Mouse (Mus musculus) forebrain, embryonic 10.5 days (tissue): ENCODE measurements around the gene Cntnap2. TPM values are rescaled to one million over a fixed set of nuclear protein-coding genes. Genes with fewer than 3 reads are reported as not detected.

Source experiments
- DNase-seq: peaks from one replicate; pipeline ENCODE4 v3.0.0-alpha.2; 2017; ENCODE audit warnings: low spot score; ENCODE audit errors: extremely low spot score
- H3K27ac ChIP-seq: fragments of 300-500 bp; sonication (generic); 2 replicates; pipeline ENCODE4 v1.5.1; 2016; ENCODE audit warnings: mild to moderate bottlenecking
- H3K27me3 ChIP-seq: fragments of 300-500 bp; sonication (generic); 2 replicates; pipeline ENCODE4 v1.6.1; 2016; ENCODE audit warnings: mild to moderate bottlenecking; ENCODE audit not compliant: poor library complexity, severe bottlenecking
- H3K36me3 ChIP-seq: fragments of 300-500 bp; sonication (generic); replicated peaks from 2 replicates; pipeline ENCODE4 v1.6.1; 2016; ENCODE audit warnings: mild to moderate bottlenecking, moderate library complexity
- H3K4me1 ChIP-seq: fragments of 300-500 bp; sonication (generic); 2 replicates; pipeline ENCODE4 v1.6.1; 2016
- H3K4me3 ChIP-seq: fragments of 300-500 bp; sonication (generic); 2 replicates; pipeline ENCODE4 v1.5.1; 2016; ENCODE audit warnings: mild to moderate bottlenecking, moderate library complexity
- H3K9me3 ChIP-seq: fragments of 300-500 bp; sonication (generic); 2 replicates; pipeline ENCODE4 v1.6.1; 2016; ENCODE audit warnings: mild to moderate bottlenecking, moderate library complexity
- WGBS: fragments of 180-500 bp; shearing (Covaris S2); methylation state at CpG from one replicate; pipeline ENCODE4 v1.1.7; 2016; 5-methylcytosine and 5-hydroxymethylcytosine counted together
- polyA plus RNA-seq: library from polyadenylated mRNA; unstranded; fragments of >200 nt; fragmentation: Nextera tagmentation; extraction: Ambion mirVana; gene quantifications from 2 replicates; pipeline ENCODE4 v1.2.1, GENCODE M21; 2016

Gene Cntnap2
- 76.1 and 89.3 TPM in 2 replicates for polyA plus RNA-seq

- Histone ChIP-seq H3K4me3 (peak within 1 kb of the TSS; percentile 54), H3K27ac (no peak within 1 kb of the TSS), H3K4me1 (peaks cover 13% of the 10 kb centered on the region), H3K27me3 (peaks cover 20% of the 10 kb centered on the region), H3K9me3 (no peaks in the 10 kb centered on the region), H3K36me3 (no peaks in the 10 kb centered on the region)
- DNase-seq = peak; percentile 76
- WGBS = 9% methylated on average over 8 of the region's 8 CpGs
Observed at GRCm38 (mm10) chr6:45059091-45059490, at the start of gene Cntnap2. Gene Cntnap2, plus strand, starts transcription at chr6:45059357.

GRCm38 (mm10) chr6:45026011-45026682 is 33.0 kb upstream of the Cntnap2 start:
- 32% methylated on average over 9 of the region's 9 CpGs for WGBS
- H3K9me3 ChIP-seq = no peaks in the 10 kb centered on the region

GRCm38 (mm10) chr6:45039454-45039853 is 19.7 kb upstream of the Cntnap2 start:
- Histone ChIP-seq H3K4me3 (no peak overlapping the region), H3K27ac (no peak overlapping the region), H3K36me3 (no peaks in the 10 kb centered on the region), H3K27me3 (no peaks in the 10 kb centered on the region), H3K4me1 (no peaks in the 10 kb centered on the region), H3K9me3 (no peaks in the 10 kb centered on the region)
- WGBS = 65% methylated on average over 1 of the region's 1 CpGs
- no peak for DNase-seq

More at GRCm38 (mm10) chr6:45026011-45026682, 33.0 kb upstream of the Cntnap2 start:
- no peaks in the 10 kb centered on the region for H3K36me3 ChIP-seq
- H3K4me3 ChIP-seq = no peak overlapping the region
- no peak overlapping the region for H3K27ac ChIP-seq
- H3K4me1 ChIP-seq = no peaks in the 10 kb centered on the region
- peak; percentile 16 for DNase-seq
- no peaks in the 10 kb centered on the region for H3K27me3 ChIP-seq

- Histone ChIP-seq H3K4me3 (peak overlapping the region; percentile 54), H3K27me3 (peaks cover 20% of the 10 kb centered on the region), H3K9me3 (no peaks in the 10 kb centered on the region), H3K27ac (no peak overlapping the region), H3K36me3 (no peaks in the 10 kb centered on the region), H3K4me1 (peaks cover 13% of the 10 kb centered on the region)
- 2% methylated on average over 33 of the region's 37 CpGs for WGBS
- peak; percentile 38 for DNase-seq
Observed at GRCm38 (mm10) chr6:45059556-45060471, 657 bp downstream of the Cntnap2 start.

- Histone ChIP-seq H3K4me3 (no peak overlapping the region), H3K4me1 (peaks cover 13% of the 10 kb centered on the region), H3K27me3 (peaks cover 20% of the 10 kb centered on the region), H3K27ac (no peak overlapping the region), H3K9me3 (no peaks in the 10 kb centered on the region), H3K36me3 (no peaks in the 10 kb centered on the region)
- DNase-seq = no peak
- WGBS = 75% methylated on average over 5 of the region's 5 CpGs
Observed at GRCm38 (mm10) chr6:45062214-45062997, 3.2 kb downstream of the Cntnap2 start.

- H3K27me3 ChIP-seq = no peaks in the 10 kb centered on the region
- H3K9me3 ChIP-seq = no peaks in the 10 kb centered on the region
- no peak overlapping the region for H3K4me3 ChIP-seq
- H3K4me1 ChIP-seq = no peaks in the 10 kb centered on the region
- no peak overlapping the region for H3K27ac ChIP-seq
- no peak for DNase-seq
- H3K36me3 ChIP-seq = no peaks in the 10 kb centered on the region
- WGBS = 98% methylated on average over 1 of the region's 1 CpGs
Observed at GRCm38 (mm10) chr6:45088304-45088703, 29.1 kb downstream of the Cntnap2 start.

GRCm38 (mm10) chr6:45113613-45114012 is 54.5 kb downstream of the Cntnap2 start:
- Histone ChIP-seq H3K9me3 (no peaks in the 10 kb centered on the region), H3K27ac (no peak overlapping the region), H3K27me3 (no peaks in the 10 kb centered on the region), H3K4me1 (no peaks in the 10 kb centered on the region), H3K36me3 (no peaks in the 10 kb centered on the region), H3K4me3 (no peak overlapping the region)
- DNase-seq = no peak

- H3K4me3 ChIP-seq = no peak overlapping the region
Observed at GRCm38 (mm10) chr6:45144882-45145281, 85.7 kb downstream of the Cntnap2 start.

GRCm38 (mm10) chr6:45205039-45205438 is 145.9 kb downstream of the Cntnap2 start:
- DNase-seq = no peak
- Histone ChIP-seq H3K4me3 (no peak overlapping the region), H3K4me1 (no peaks in the 10 kb centered on the region), H3K9me3 (no peaks in the 10 kb centered on the region), H3K27ac (no peak overlapping the region), H3K27me3 (no peaks in the 10 kb centered on the region), H3K36me3 (no peaks in the 10 kb centered on the region)
- WGBS = 89% methylated on average over 2 of the region's 2 CpGs

More at GRCm38 (mm10) chr6:45144882-45145281, 85.7 kb downstream of the Cntnap2 start:
- no peaks in the 10 kb centered on the region for H3K4me1 ChIP-seq
- no peaks in the 10 kb centered on the region for H3K27me3 ChIP-seq
- WGBS = 88% methylated on average over 2 of the region's 2 CpGs
- no peaks in the 10 kb centered on the region for H3K36me3 ChIP-seq
- no peaks in the 10 kb centered on the region for H3K9me3 ChIP-seq
- DNase-seq = no peak
- no peak overlapping the region for H3K27ac ChIP-seq

- no peaks in the 10 kb centered on the region for H3K4me1 ChIP-seq
- H3K36me3 ChIP-seq = no peaks in the 10 kb centered on the region
- 56% methylated on average over 1 of the region's 1 CpGs for WGBS
- no peaks in the 10 kb centered on the region for H3K9me3 ChIP-seq
- no peak overlapping the region for H3K4me3 ChIP-seq
- no peak overlapping the region for H3K27ac ChIP-seq
- DNase-seq = no peak
- no peaks in the 10 kb centered on the region for H3K27me3 ChIP-seq
Observed at GRCm38 (mm10) chr6:45214330-45214729, 155.2 kb downstream of the Cntnap2 start.

- Histone ChIP-seq H3K27me3 (no peaks in the 10 kb centered on the region), H3K4me3 (no peak overlapping the region), H3K4me1 (no peaks in the 10 kb centered on the region), H3K36me3 (no peaks in the 10 kb centered on the region), H3K9me3 (no peaks in the 10 kb centered on the region), H3K27ac (no peak overlapping the region)
- no peak for DNase-seq
- 95% methylated on average over 1 of the region's 1 CpGs for WGBS
Observed at GRCm38 (mm10) chr6:45229002-45229401, 169.8 kb downstream of the Cntnap2 start.

- no peaks in the 10 kb centered on the region for H3K4me1 ChIP-seq
- no peaks in the 10 kb centered on the region for H3K9me3 ChIP-seq
- H3K27ac ChIP-seq = no peak overlapping the region
- H3K36me3 ChIP-seq = no peaks in the 10 kb centered on the region
- 79% methylated on average over 3 of the region's 3 CpGs for WGBS
- H3K27me3 ChIP-seq = no peaks in the 10 kb centered on the region
- no peak for DNase-seq
- H3K4me3 ChIP-seq = no peak overlapping the region
Observed at GRCm38 (mm10) chr6:45232571-45232970, 173.4 kb downstream of the Cntnap2 start.
